Mouse (Mus musculus) hindbrain, postnatal 0 days (tissue): ENCODE results near the gene Alg14. TPM values are rescaled to one million over a fixed set of nuclear protein-coding genes. Genes with fewer than 3 reads are reported as not detected.

Experiments used
- ATAC-seq: fragments of 200-750 bp; cut with Nextera tagmentation; 2 replicates; pipeline ENCODE4 v1.8.0; 2017; ENCODE audit warnings: mild to moderate bottlenecking, moderate TSS enrichment, moderate library complexity
- DNase-seq: peaks from one replicate; pipeline ENCODE4 v3.0.0-alpha.2; 2015; ENCODE audit warnings: low spot score
- H3K27ac ChIP-seq: fragments of 300-500 bp; sonication (generic); 2 replicates; pipeline ENCODE4 v1.5.1; 2014; ENCODE audit warnings: mild to moderate bottlenecking
- H3K27me3 ChIP-seq: fragments of 300-500 bp; sonication (generic); 2 replicates; pipeline ENCODE4 v1.6.1; 2014; ENCODE audit warnings: low read length, mixed read lengths; ENCODE audit not compliant: insufficient read depth
- H3K36me3 ChIP-seq: fragments of 300-500 bp; sonication (generic); 2 replicates; pipeline ENCODE4 v1.6.1; 2014; ENCODE audit warnings: low read length, mixed read lengths; ENCODE audit not compliant: insufficient read depth
- H3K4me1 ChIP-seq: fragments of 300-500 bp; sonication (generic); 2 replicates; pipeline ENCODE4 v1.6.1; 2014; ENCODE audit warnings: antibody characterized with exemption, low read length, mixed read lengths; ENCODE audit not compliant: insufficient read depth
- H3K4me2 ChIP-seq: fragments of 300-500 bp; sonication (generic); 2 replicates; pipeline ENCODE4 v1.6.1; 2014; ENCODE audit warnings: low read depth, mild to moderate bottlenecking, low read length, moderate library complexity, mixed read lengths
- H3K4me3 ChIP-seq: fragments of 300-500 bp; sonication (generic); 2 replicates; pipeline ENCODE4 v1.5.1; 2014; ENCODE audit warnings: low read length
- H3K9ac ChIP-seq: fragments of 300-500 bp; sonication (generic); replicated peaks from 2 replicates; pipeline ENCODE4 v1.6.1; 2014; ENCODE audit warnings: mild to moderate bottlenecking, low read length, moderate library complexity, mixed read lengths
- H3K9me3 ChIP-seq: fragments of 300-500 bp; sonication (generic); 2 replicates; pipeline ENCODE4 v1.6.1; 2016; ENCODE audit warnings: low read length, mixed read lengths
- CTCF ChIP-seq: IDR thresholded peaks from 2 replicates; pipeline ENCODE4 v1.5.1; 2016; ENCODE audit warnings: antibody characterized with exemption, control low read depth, low read depth
- WGBS: fragments of 180-500 bp; shearing (Covaris S2); extraction: QIAGEN DNeasy Blood & Tissue Kit; methylation state at CpG from one replicate; pipeline ENCODE4 v1.1.7; 2014; 5-methylcytosine and 5-hydroxymethylcytosine counted together
- polyA plus RNA-seq: library from polyadenylated mRNA; unstranded; fragments of >200 nt; fragmentation: Nextera tagmentation; extraction: Ambion mirVana; gene quantifications from 2 replicates; pipeline ENCODE4 v1.2.1, GENCODE M21; 2015
- total RNA-seq: library from RNA; depleted of rRNA; stranded (reverse); fragments of >200 nt; gene quantifications from 2 replicates; pipeline ENCODE4 v1.2.3, GENCODE M21; 2014

The Alg14 gene
- total and polyA plus RNA-seq, 2 experiments from 2014 or later = 26.6 to 39.5 TPM

DNA sequence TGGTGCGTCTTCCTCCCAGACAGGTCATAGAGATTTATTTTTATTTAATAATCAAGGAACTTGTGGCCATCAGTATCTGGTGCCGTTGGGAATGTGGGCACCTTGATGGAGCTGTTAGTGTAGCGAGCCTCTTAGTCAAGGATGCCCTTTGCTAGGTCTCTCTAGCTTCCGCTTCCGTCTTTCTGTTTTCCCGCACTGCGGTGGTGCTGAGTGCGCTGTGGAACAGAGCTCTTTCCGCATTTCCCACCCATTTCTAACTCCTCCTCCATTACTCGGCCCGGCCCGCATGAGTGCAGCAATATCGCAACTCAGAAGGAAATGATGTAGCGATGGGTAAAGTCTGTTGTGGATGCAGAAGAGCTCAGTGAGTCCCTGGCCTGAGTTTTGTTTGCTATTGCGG lies 31.8 kb downstream of the Alg14 start:
- ATAC-seq = no peak
- DNase-seq = no peak
- Histone ChIP-seq H3K27ac (no peak overlapping the region), H3K36me3 (no peaks in the 10 kb centered on the region), H3K9ac (no peak overlapping the region), H3K27me3 (no peaks in the 10 kb centered on the region), H3K9me3 (no peaks in the 10 kb centered on the region), H3K4me1 (no peaks in the 10 kb centered on the region), H3K4me3 (no peak overlapping the region), H3K4me2 (no peak overlapping the region)
- 95% methylated on average over 15 of the region's 15 CpGs for WGBS
- no peak for TF ChIP-seq CTCF

DNA sequence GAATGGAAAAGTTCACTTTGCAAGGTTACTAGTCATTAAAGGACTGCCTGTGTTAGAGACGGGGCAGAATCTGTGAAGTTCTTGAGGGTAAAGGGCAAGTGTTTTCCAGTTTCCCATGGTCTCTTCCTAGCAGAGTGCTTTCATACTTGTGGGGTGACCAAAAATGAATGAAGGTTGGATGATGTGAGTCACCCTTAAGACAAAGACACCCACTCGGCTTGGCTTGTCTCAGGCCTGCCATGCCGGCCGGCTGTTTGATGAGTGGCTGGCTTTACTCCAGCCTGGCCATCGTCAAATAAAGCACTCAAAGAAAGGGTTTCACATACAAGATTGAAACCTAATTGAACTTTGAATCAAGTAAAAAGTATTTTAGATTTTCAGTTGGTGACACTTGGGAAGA lies 35.8 kb downstream of the Alg14 start:
- peak; percentile 64; the same call in 1 of the 2 replicates for ATAC-seq
- no peak overlapping the region for H3K4me2 ChIP-seq
- H3K9me3 ChIP-seq = no peaks in the 10 kb centered on the region
- DNase-seq = peak; percentile 24
- H3K27ac ChIP-seq = no peak overlapping the region
- no peaks in the 10 kb centered on the region for H3K4me1 ChIP-seq
- WGBS = 46% methylated on average over 5 of the region's 5 CpGs
- no peak overlapping the region for H3K4me3 ChIP-seq
- no peak overlapping the region for H3K9ac ChIP-seq
- no peaks in the 10 kb centered on the region for H3K27me3 ChIP-seq
- TF ChIP-seq CTCF = no peak
- no peaks in the 10 kb centered on the region for H3K36me3 ChIP-seq

DNA sequence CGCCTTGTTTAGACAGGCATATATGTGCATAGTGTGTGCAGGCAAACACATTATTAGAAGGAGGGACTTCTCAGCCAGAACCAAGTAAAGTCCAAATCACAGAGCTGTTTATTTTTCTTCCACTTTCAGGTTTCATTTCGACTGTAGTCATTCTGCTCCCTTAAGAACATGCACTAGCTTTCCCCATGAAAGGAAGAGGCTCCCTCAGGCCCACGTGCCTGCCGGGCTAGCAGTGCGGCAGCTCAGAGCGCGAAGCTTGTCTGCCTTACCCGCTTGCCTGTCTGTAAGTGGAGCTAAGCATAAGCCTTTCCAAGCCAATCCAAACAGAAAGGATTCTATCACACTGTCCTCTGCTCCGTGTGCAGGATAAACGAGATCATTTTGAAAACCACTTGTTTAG lies 38.1 kb downstream of the Alg14 start:
- ATAC-seq (no peak), DNase-seq (peak; percentile 37)
- H3K36me3 ChIP-seq = no peaks in the 10 kb centered on the region
- H3K4me3 ChIP-seq = no peak overlapping the region
- H3K9me3 ChIP-seq = no peaks in the 10 kb centered on the region
- H3K9ac ChIP-seq = no peak overlapping the region
- H3K27me3 ChIP-seq = no peaks in the 10 kb centered on the region
- no peak for TF ChIP-seq CTCF
- H3K4me2 ChIP-seq = no peak overlapping the region
- 58% methylated on average over 10 of the region's 10 CpGs for WGBS
- H3K4me1 ChIP-seq = no peaks in the 10 kb centered on the region
- no peak overlapping the region; the same call in 1 of the 2 replicates for H3K27ac ChIP-seq

DNA sequence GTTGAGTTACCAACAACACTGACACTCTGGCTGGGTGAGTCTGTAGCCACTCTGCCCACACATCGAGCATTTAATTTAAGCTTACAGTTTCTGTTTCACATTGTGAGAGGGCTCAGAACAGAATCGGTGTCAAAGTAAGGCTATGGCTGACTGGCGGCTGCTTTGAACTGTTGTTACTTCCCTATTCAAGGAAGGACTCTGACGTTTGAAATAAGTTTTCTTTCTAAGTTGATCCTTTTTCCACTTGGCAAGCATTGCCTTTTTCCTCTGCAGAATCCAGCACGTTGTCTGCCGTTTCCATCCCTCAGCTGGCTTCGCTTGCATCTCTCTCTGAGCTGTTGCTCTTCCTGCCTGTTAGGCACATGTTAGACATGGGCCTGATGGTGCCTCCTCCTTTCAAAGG lies 38.7 kb downstream of the Alg14 start:
- Histone ChIP-seq H3K36me3 (no peaks in the 10 kb centered on the region), H3K9ac (no peak overlapping the region), H3K4me2 (no peak overlapping the region), H3K27ac (no peak overlapping the region; the same call in 1 of the 2 replicates), H3K4me3 (no peak overlapping the region), H3K27me3 (no peaks in the 10 kb centered on the region), H3K9me3 (no peaks in the 10 kb centered on the region), H3K4me1 (no peaks in the 10 kb centered on the region)
- DNase-seq = no peak
- TF ChIP-seq CTCF = no peak
- WGBS = 51% methylated on average over 7 of the region's 7 CpGs
- no peak for ATAC-seq

DNA sequence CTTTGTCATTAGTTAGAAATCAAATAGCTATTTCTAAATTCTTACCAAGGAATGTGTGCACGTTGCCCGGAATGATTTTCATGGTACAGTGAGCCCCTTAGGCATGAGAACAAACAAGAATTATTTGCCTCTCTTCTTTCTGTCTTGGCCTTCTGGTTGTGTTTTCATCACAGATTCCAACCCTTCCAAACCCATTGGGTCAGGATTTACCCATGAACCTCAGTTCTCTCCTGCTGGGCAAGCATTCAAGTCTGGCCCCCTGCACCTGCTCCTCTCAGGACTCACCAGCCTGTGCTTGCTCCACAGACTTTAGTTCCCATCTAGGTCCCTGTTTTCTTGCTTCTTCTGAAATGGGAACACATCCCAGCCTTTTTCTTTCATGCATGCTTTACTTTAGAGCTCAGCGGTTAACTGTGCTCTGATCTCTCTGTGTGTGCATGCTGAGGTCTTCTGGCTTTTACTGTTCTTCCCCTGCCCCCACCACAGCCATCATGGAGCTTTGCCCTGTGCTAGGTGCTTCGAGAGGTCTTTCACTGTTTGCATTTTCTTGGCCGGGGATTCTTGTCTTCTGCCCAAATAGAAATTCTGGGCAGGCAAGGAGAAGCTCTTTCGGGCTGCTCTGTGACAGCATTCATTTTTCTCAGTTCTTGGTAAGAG lies 44.8 kb downstream of the Alg14 start:
- H3K4me3 ChIP-seq = no peak overlapping the region
- 54% methylated on average over 6 of the region's 6 CpGs for WGBS
- no peak for TF ChIP-seq CTCF
- H3K27me3 ChIP-seq = no peaks in the 10 kb centered on the region
- peaks cover 17% of the 10 kb centered on the region; the same call in 1 of the 2 replicates for H3K4me1 ChIP-seq
- ATAC-seq = 0 out of 2 replicates have a peak, but pooled peaks have one; percentile 55
- no peak for DNase-seq
- H3K9ac ChIP-seq = no peak overlapping the region
- no peaks in the 10 kb centered on the region for H3K9me3 ChIP-seq
- no peak overlapping the region for H3K27ac ChIP-seq
- H3K36me3 ChIP-seq = no peaks in the 10 kb centered on the region
- H3K4me2 ChIP-seq = no peak overlapping the region

DNA sequence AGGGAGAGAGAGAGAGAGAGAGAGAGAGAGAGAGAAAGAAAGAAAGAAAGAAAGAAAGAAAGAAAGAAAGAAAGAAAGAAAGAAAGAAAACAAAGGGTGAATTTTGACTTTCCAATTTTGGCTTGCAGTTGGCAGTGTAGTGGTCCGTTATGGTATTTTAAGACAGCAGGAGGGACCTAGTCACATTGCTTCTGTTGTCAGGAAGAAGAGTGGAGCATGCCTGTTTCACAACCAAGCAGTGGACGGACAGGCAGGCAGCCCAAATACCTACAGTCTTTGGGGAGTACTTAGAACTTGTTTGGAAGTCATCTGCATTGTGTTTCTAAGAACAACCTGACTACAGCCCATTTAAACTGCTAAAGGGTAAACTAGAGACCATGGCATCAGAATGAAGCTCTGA lies 47.1 kb downstream of the Alg14 start:
- no peak overlapping the region for H3K4me2 ChIP-seq
- WGBS = 32% methylated on average over 2 of the region's 2 CpGs
- H3K9me3 ChIP-seq = no peaks in the 10 kb centered on the region
- peaks cover 17% of the 10 kb centered on the region; the same call in 1 of the 2 replicates for H3K4me1 ChIP-seq
- no peak overlapping the region for H3K27ac ChIP-seq
- no peak for TF ChIP-seq CTCF
- H3K9ac ChIP-seq = no peak overlapping the region
- no peak for ATAC-seq
- no peaks in the 10 kb centered on the region for H3K27me3 ChIP-seq
- no peak overlapping the region for H3K4me3 ChIP-seq
- no peak for DNase-seq
- no peaks in the 10 kb centered on the region for H3K36me3 ChIP-seq

DNA sequence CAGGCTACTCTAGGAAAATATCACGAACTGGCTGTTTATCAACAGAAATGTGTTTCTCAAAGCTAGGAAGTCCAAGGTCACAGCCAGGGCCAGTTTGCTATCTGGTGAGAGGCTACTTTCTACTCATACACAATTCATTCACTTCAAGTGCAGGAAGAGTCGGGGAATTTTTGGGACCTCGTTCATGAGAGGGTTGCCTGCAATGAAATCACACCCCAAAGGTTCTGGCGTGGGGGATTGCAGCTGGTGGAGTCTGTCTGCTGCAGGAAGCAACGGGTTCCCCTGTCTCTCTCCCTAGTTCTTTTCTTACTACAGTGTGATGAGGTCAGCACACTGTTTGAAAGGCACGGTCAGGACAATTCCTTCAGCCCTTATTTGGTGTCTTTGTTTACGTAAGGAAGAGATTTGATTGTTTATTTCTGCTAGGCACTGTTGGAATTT lies 48.8 kb downstream of the Alg14 start:
- TF ChIP-seq CTCF = no peak
- DNase-seq = no peak
- H3K9me3 ChIP-seq = no peaks in the 10 kb centered on the region
- no peak overlapping the region for H3K4me2 ChIP-seq
- no peaks in the 10 kb centered on the region for H3K27me3 ChIP-seq
- H3K36me3 ChIP-seq = no peaks in the 10 kb centered on the region
- peaks cover 17% of the 10 kb centered on the region; the same call in 1 of the 2 replicates for H3K4me1 ChIP-seq
- 63% methylated on average over 7 of the region's 7 CpGs for WGBS
- H3K4me3 ChIP-seq = no peak overlapping the region
- no peak overlapping the region for H3K27ac ChIP-seq
- H3K9ac ChIP-seq = no peak overlapping the region
- ATAC-seq = no peak
